Mouse (Mus musculus): ENCODE data around the gene Rps21. TPM values are rescaled to one million over a fixed set of nuclear protein-coding genes. Genes with fewer than 3 reads are reported as not detected.

The Rps21 gene
- polyA plus RNA-seq, 1 experiment from 2014 or later, result 852 TPM

GRCm38 (mm10) chr2:180217587-180217986 is 39.6 kb upstream of the Rps21 start:
- H3K27ac ChIP-seq (ENCODE audit: low read depth, low read length), result no peak overlapping the region
- peaks cover 26% of the 10 kb centered on the region for H3K4me1 ChIP-seq (replicated peaks; ENCODE audit: control insufficient read depth, insufficient read depth, low read length)
- H3K36me3 ChIP-seq (ENCODE audit: control insufficient read depth, insufficient read depth, low read length), result 0 out of 2 replicates have a peak, but pooled peaks cover 2% of the 10 kb centered on the region
- WGBS, result 80% methylated on average over 8 of the region's 8 CpGs
- H3K27me3 ChIP-seq (replicated peaks; ENCODE audit: control insufficient read depth, insufficient read depth, low read length), result peaks cover 4% of the 10 kb centered on the region; the same call in 1 of the 2 replicates
- no peaks in the 10 kb centered on the region for H3K9me3 ChIP-seq (ENCODE audit: control insufficient read depth, low read length)
- DNase-seq (ENCODE audit: low spot score) (no peak), ATAC-seq (replicated peaks; ENCODE audit: low FRiP score) (no peak)
- no peak overlapping the region for H3K9ac ChIP-seq (ENCODE audit: low read depth, low read length)
- no peak overlapping the region for H3K4me3 ChIP-seq (ENCODE audit: low read depth, low read length)
- no peak overlapping the region for H3K4me2 ChIP-seq

GRCm38 (mm10) chr2:180218241-180218640 is 38.9 kb upstream of the Rps21 start:
- Histone ChIP-seq H3K27me3 (replicated peaks; ENCODE audit: control insufficient read depth, insufficient read depth, low read length) (peaks cover 7% of the 10 kb centered on the region; the same call in 1 of the 2 replicates), H3K27ac (ENCODE audit: low read depth, low read length) (no peak overlapping the region), H3K9ac (ENCODE audit: low read depth, low read length) (no peak overlapping the region; the same call in 1 of the 2 replicates), H3K4me1 (replicated peaks; ENCODE audit: control insufficient read depth, insufficient read depth, low read length) (peaks cover 26% of the 10 kb centered on the region), H3K9me3 (ENCODE audit: control insufficient read depth, low read length) (no peaks in the 10 kb centered on the region), H3K36me3 (ENCODE audit: control insufficient read depth, insufficient read depth, low read length) (0 out of 2 replicates have a peak, but pooled peaks cover 2% of the 10 kb centered on the region), H3K4me3 (ENCODE audit: low read depth, low read length) (no peak overlapping the region), H3K4me2 (no peak overlapping the region)
- 31% methylated on average over 3 of the region's 3 CpGs for WGBS
- no peak for ATAC-seq (replicated peaks; ENCODE audit: low FRiP score)
- no peak for DNase-seq (ENCODE audit: low spot score)

- DNase-seq (ENCODE audit: low spot score), result no peak
- no peak overlapping the region; the same call in 1 of the 2 replicates for H3K9ac ChIP-seq (ENCODE audit: low read depth, low read length)
- peaks cover 26% of the 10 kb centered on the region for H3K4me1 ChIP-seq (replicated peaks; ENCODE audit: control insufficient read depth, insufficient read depth, low read length)
- no peak for ATAC-seq (replicated peaks; ENCODE audit: low FRiP score)
- H3K4me2 ChIP-seq, result no peak overlapping the region
- 0 out of 2 replicates have a peak, but pooled peaks cover 2% of the 10 kb centered on the region for H3K36me3 ChIP-seq (ENCODE audit: control insufficient read depth, insufficient read depth, low read length)
- H3K27ac ChIP-seq (ENCODE audit: low read depth, low read length), result peak overlapping the region; percentile 13; the same call in 1 of the 2 replicates
- WGBS, result 40% methylated on average over 5 of the region's 5 CpGs
- no peaks in the 10 kb centered on the region for H3K9me3 ChIP-seq (ENCODE audit: control insufficient read depth, low read length)
- no peak overlapping the region for H3K4me3 ChIP-seq (ENCODE audit: low read depth, low read length)
- H3K27me3 ChIP-seq (replicated peaks; ENCODE audit: control insufficient read depth, insufficient read depth, low read length), result peaks cover 11% of the 10 kb centered on the region
Observed at GRCm38 (mm10) chr2:180218677-180219076, 38.5 kb upstream of the Rps21 start.

- Histone ChIP-seq H3K9ac (ENCODE audit: low read depth, low read length) (no peak overlapping the region), H3K36me3 (ENCODE audit: control insufficient read depth, insufficient read depth, low read length) (no peaks in the 10 kb centered on the region), H3K27me3 (replicated peaks; ENCODE audit: control insufficient read depth, insufficient read depth, low read length) (peaks cover 17% of the 10 kb centered on the region), H3K4me3 (ENCODE audit: low read depth, low read length) (no peak overlapping the region), H3K4me2 (no peak overlapping the region), H3K9me3 (ENCODE audit: control insufficient read depth, low read length) (no peaks in the 10 kb centered on the region), H3K4me1 (replicated peaks; ENCODE audit: control insufficient read depth, insufficient read depth, low read length) (peaks cover 24% of the 10 kb centered on the region), H3K27ac (ENCODE audit: low read depth, low read length) (peak overlapping the region; percentile 13; the same call in 1 of the 2 replicates)
- ATAC-seq (replicated peaks; ENCODE audit: low FRiP score) (no peak), DNase-seq (ENCODE audit: low spot score) (no peak)
- 81% methylated on average over 15 of the region's 15 CpGs for WGBS
Observed at GRCm38 (mm10) chr2:180219145-180219943, 37.8 kb upstream of the Rps21 start.

GRCm38 (mm10) chr2:180220165-180220564 is 37.0 kb upstream of the Rps21 start:
- 60% methylated on average over 9 of the region's 9 CpGs for WGBS
- no peak overlapping the region for H3K27ac ChIP-seq (ENCODE audit: low read depth, low read length)
- H3K4me3 ChIP-seq (ENCODE audit: low read depth, low read length), result no peak overlapping the region
- no peaks in the 10 kb centered on the region for H3K9me3 ChIP-seq (ENCODE audit: control insufficient read depth, low read length)
- ATAC-seq (replicated peaks; ENCODE audit: low FRiP score) (no peak), DNase-seq (ENCODE audit: low spot score) (no peak)
- H3K9ac ChIP-seq (ENCODE audit: low read depth, low read length), result no peak overlapping the region
- peaks cover 26% of the 10 kb centered on the region for H3K27me3 ChIP-seq (replicated peaks; ENCODE audit: control insufficient read depth, insufficient read depth, low read length)
- no peak overlapping the region for H3K4me2 ChIP-seq
- H3K4me1 ChIP-seq (replicated peaks; ENCODE audit: control insufficient read depth, insufficient read depth, low read length), result peaks cover 17% of the 10 kb centered on the region
- no peaks in the 10 kb centered on the region for H3K36me3 ChIP-seq (ENCODE audit: control insufficient read depth, insufficient read depth, low read length)

- no peaks in the 10 kb centered on the region for H3K36me3 ChIP-seq (ENCODE audit: control insufficient read depth, insufficient read depth, low read length)
- H3K4me3 ChIP-seq (ENCODE audit: low read depth, low read length), result no peak overlapping the region
- ATAC-seq (replicated peaks; ENCODE audit: low FRiP score), result no peak
- no peak overlapping the region for H3K9ac ChIP-seq (ENCODE audit: low read depth, low read length)
- H3K4me1 ChIP-seq (replicated peaks; ENCODE audit: control insufficient read depth, insufficient read depth, low read length), result peaks cover 16% of the 10 kb centered on the region
- no peak overlapping the region for H3K27ac ChIP-seq (ENCODE audit: low read depth, low read length)
- no peak for DNase-seq (ENCODE audit: low spot score)
- H3K4me2 ChIP-seq, result no peak overlapping the region
- H3K27me3 ChIP-seq (replicated peaks; ENCODE audit: control insufficient read depth, insufficient read depth, low read length), result peaks cover 34% of the 10 kb centered on the region
- no peaks in the 10 kb centered on the region for H3K9me3 ChIP-seq (ENCODE audit: control insufficient read depth, low read length)
- 92% methylated on average over 9 of the region's 9 CpGs for WGBS
Observed at GRCm38 (mm10) chr2:180221051-180221450, 36.1 kb upstream of the Rps21 start.

GRCm38 (mm10) chr2:180222250-180222649 is 34.9 kb upstream of the Rps21 start:
- H3K9ac ChIP-seq (ENCODE audit: low read depth, low read length), result no peak overlapping the region
- peaks cover 46% of the 10 kb centered on the region for H3K27me3 ChIP-seq (replicated peaks; ENCODE audit: control insufficient read depth, insufficient read depth, low read length)
- H3K4me1 ChIP-seq (replicated peaks; ENCODE audit: control insufficient read depth, insufficient read depth, low read length), result peaks cover 17% of the 10 kb centered on the region
- ATAC-seq (replicated peaks; ENCODE audit: low FRiP score) (no peak; the same call in 1 of the 2 replicates), DNase-seq (ENCODE audit: low spot score) (no peak)
- H3K36me3 ChIP-seq (ENCODE audit: control insufficient read depth, insufficient read depth, low read length), result no peaks in the 10 kb centered on the region
- WGBS, result 23% methylated on average over 6 of the region's 6 CpGs
- no peak overlapping the region for H3K4me2 ChIP-seq
- H3K27ac ChIP-seq (ENCODE audit: low read depth, low read length), result no peak overlapping the region
- no peak overlapping the region for H3K4me3 ChIP-seq (ENCODE audit: low read depth, low read length)
- H3K9me3 ChIP-seq (ENCODE audit: control insufficient read depth, low read length), result no peaks in the 10 kb centered on the region

- H3K4me3 ChIP-seq (ENCODE audit: low read depth, low read length), result peak overlapping the region; percentile 64
- peaks cover 18% of the 10 kb centered on the region for H3K4me1 ChIP-seq (replicated peaks; ENCODE audit: control insufficient read depth, insufficient read depth, low read length)
- peak overlapping the region; percentile 97 for H3K4me2 ChIP-seq
- H3K27me3 ChIP-seq (replicated peaks; ENCODE audit: control insufficient read depth, insufficient read depth, low read length), result peaks cover 47% of the 10 kb centered on the region
- no peak overlapping the region; the same call in 1 of the 2 replicates for H3K27ac ChIP-seq (ENCODE audit: low read depth, low read length)
- ATAC-seq (replicated peaks; ENCODE audit: low FRiP score) (no peak), DNase-seq (ENCODE audit: low spot score) (no peak)
- H3K9me3 ChIP-seq (ENCODE audit: control insufficient read depth, low read length), result no peaks in the 10 kb centered on the region
- H3K9ac ChIP-seq (ENCODE audit: low read depth, low read length), result peak overlapping the region; percentile 50; the same call in 1 of the 2 replicates
- WGBS, result 5% methylated on average over 12 of the region's 13 CpGs
- no peaks in the 10 kb centered on the region for H3K36me3 ChIP-seq (ENCODE audit: control insufficient read depth, insufficient read depth, low read length)
Observed at GRCm38 (mm10) chr2:180224647-180225043, 32.5 kb upstream of the Rps21 start.

All from liver, embryonic 11.5 days (tissue).